Mouse (Mus musculus) small intestine, adult 2 months (tissue): ENCODE measurements around the gene St8sia2.

Source experiments
- CTCF ChIP-seq: fragments of 200-500 bp; IDR thresholded peaks from 2 replicates; pipeline ENCODE4 v1.5.1; 2012; ENCODE audit warnings: low read depth, mild to moderate bottlenecking, control low read depth, inconsistent platforms, low read length, moderate library complexity, mixed read lengths; ENCODE audit not compliant: insufficient replicate concordance, insufficient read length; ENCODE audit errors: extremely low read depth
- POLR2A ChIP-seq: fragments of 200-500 bp; IDR thresholded peaks from 2 replicates; pipeline ENCODE4 v1.6.1; 2012; ENCODE audit warnings: low read depth, mild to moderate bottlenecking, control low read depth, inconsistent platforms, low read length, moderate library complexity

GRCm38 (mm10) chr7:73936119-73936518 lies 77.4 kb downstream of the St8sia2 start:
- no peak for TF ChIP-seq CTCF
- no peak for TF ChIP-seq POLR2A
